Mouse (Mus musculus): ENCODE data around the gene Uxs1. TPM values are rescaled to one million over a fixed set of nuclear protein-coding genes. Genes with fewer than 3 reads are reported as not detected.

Gene Uxs1
- polyA plus RNA-seq, 1 experiment from 2014 or later, result 17.7 TPM

DNA sequence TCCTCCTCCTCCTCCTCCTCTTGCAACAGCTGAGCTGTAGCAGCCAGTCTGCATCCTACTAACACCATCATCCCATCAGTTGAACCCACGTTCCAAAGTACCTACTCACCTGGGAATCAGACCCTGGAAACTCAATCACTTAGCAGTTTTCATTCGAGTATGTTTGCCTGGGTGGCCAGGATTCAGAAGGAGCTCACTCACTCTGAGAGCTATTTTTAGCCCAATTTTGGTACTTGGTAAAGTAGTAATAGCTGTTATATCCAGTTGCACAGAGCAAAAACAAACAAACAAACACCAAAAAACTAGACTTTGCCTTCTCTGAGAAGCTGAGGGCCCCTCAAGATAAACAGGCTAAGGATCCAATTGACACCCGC is 985 bp downstream of the Uxs1 start:
- H3K4me1 ChIP-seq, result peaks cover 39% of the 10 kb centered on the region
- H3K9ac ChIP-seq (replicated peaks), result peak overlapping the region; percentile 86
- no peak for ATAC-seq (replicated peaks)
- no peaks in the 10 kb centered on the region for H3K36me3 ChIP-seq
- peak overlapping the region; percentile 96 for H3K27ac ChIP-seq (replicated peaks)
- no peaks in the 10 kb centered on the region for H3K9me3 ChIP-seq
- no peaks in the 10 kb centered on the region for H3K27me3 ChIP-seq
- H3K4me2 ChIP-seq (replicated peaks), result peak overlapping the region; percentile 93
- peak overlapping the region; percentile 94 for H3K4me3 ChIP-seq
- WGBS, result 0% methylated on average over 3 of the region's 3 CpGs

DNA sequence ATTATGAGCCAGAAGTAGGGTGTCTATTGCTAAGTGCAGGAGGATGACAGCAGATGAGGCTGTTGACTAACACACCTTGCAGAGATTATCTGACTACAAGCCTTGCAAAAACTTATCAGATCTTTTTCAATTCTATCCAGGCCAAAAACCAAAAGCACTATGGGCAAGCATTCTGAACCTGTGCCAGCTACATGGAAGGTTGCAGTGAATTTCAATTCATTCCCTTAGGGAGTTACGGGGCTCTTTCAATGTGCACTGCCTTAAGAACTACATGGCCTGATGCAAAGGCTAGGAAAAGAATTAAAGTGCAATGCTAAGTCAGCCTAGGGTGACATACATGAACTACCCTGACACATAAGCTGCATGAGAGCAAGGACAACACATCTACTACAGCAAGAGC is 4.2 kb downstream of the Uxs1 start:
- WGBS, result 53% methylated on average over 1 of the region's 1 CpGs
- no peaks in the 10 kb centered on the region for H3K27me3 ChIP-seq

DNA sequence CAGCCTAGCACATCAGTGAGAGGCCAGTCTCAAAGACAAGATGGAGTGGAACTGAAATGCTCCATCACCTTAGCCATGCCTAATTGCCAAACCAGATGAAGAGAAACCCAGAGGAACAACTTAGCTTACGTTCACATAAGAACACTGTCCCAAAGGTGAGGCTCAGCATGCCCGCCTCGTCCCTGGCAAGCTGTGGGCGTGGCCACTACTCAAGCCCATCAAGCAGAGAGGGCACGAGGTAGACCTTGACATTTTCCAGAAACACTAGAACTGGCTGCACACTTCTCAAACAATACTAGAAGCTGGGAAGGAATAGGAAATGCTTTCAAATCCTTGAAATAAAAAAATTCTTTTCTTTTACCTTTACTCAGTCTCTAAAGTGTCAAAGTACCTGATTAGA is 5.0 kb downstream of the Uxs1 start:
- no peaks in the 10 kb centered on the region for H3K27me3 ChIP-seq
- H3K4me3 ChIP-seq, result no peak overlapping the region
- no peak overlapping the region for H3K27ac ChIP-seq (replicated peaks)
- H3K9me3 ChIP-seq, result no peaks in the 10 kb centered on the region
- 79% methylated on average over 5 of the region's 5 CpGs for WGBS
- peaks cover 40% of the 10 kb centered on the region for H3K4me1 ChIP-seq
- no peak overlapping the region for H3K4me2 ChIP-seq (replicated peaks)
- ATAC-seq (replicated peaks), result no peak
- H3K9ac ChIP-seq (replicated peaks), result no peak overlapping the region
- H3K36me3 ChIP-seq, result no peaks in the 10 kb centered on the region

More for the DNA sequence above, 4.2 kb downstream of the Uxs1 start:
- no peak overlapping the region for H3K4me2 ChIP-seq (replicated peaks)
- no peaks in the 10 kb centered on the region for H3K36me3 ChIP-seq
- peaks cover 44% of the 10 kb centered on the region for H3K4me1 ChIP-seq
- no peak overlapping the region for H3K4me3 ChIP-seq
- no peak overlapping the region for H3K27ac ChIP-seq (replicated peaks)
- no peaks in the 10 kb centered on the region for H3K9me3 ChIP-seq
- ATAC-seq (replicated peaks), result no peak
- no peak overlapping the region for H3K9ac ChIP-seq (replicated peaks)

DNA sequence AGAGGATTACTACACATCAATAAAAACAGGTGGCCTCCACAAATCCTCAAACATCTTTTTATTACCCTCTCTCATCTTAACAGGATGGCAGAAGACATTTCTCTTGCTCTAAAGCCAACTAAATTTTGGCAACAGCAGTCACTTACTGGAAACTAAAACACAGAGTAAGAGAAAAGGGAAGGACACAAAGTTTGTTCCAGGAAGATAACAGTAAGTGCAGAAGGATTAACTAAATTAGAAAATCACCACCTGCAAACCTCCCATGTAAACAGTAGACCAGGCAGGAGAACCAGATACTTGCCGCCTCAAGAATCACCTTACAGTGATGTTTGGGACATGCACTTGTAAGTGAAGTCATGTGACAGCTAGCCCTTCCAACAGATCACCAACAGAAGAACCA is 5.8 kb downstream of the Uxs1 start:
- Histone ChIP-seq H3K4me2 (replicated peaks) (no peak overlapping the region), H3K4me3 (no peak overlapping the region), H3K27me3 (no peaks in the 10 kb centered on the region), H3K36me3 (no peaks in the 10 kb centered on the region), H3K4me1 (peaks cover 37% of the 10 kb centered on the region), H3K9me3 (no peaks in the 10 kb centered on the region), H3K9ac (replicated peaks) (no peak overlapping the region), H3K27ac (replicated peaks) (no peak overlapping the region)
- WGBS, result 92% methylated on average over 1 of the region's 1 CpGs
- ATAC-seq (replicated peaks), result no peak

DNA sequence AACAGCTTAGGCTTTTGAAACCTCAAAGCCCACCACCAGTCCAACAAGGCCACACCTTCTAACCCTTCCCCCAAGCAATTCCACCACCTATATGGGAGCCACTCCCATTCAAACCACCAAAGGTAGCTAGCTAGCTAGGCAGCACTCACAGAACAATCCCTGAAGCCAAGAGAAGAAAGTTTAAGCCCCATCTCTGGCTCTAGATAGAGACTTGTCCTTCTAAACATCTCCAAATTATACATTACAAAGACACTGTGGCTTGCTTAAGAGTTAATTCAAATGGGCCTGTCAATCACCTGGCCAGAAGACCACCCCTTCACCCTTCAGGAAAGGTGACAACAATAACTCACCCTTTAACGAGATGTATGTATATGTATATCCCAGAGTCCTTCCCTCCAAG is 7.0 kb downstream of the Uxs1 start:
- peaks cover 26% of the 10 kb centered on the region for H3K4me1 ChIP-seq
- H3K9me3 ChIP-seq, result no peaks in the 10 kb centered on the region
- no peaks in the 10 kb centered on the region for H3K27me3 ChIP-seq
- no peaks in the 10 kb centered on the region for H3K36me3 ChIP-seq
- no peak for ATAC-seq (replicated peaks)
- H3K9ac ChIP-seq (replicated peaks), result no peak overlapping the region
- H3K4me3 ChIP-seq, result no peak overlapping the region
- 30% methylated on average over 1 of the region's 1 CpGs for WGBS
- H3K4me2 ChIP-seq (replicated peaks), result no peak overlapping the region
- no peak overlapping the region for H3K27ac ChIP-seq (replicated peaks)

DNA sequence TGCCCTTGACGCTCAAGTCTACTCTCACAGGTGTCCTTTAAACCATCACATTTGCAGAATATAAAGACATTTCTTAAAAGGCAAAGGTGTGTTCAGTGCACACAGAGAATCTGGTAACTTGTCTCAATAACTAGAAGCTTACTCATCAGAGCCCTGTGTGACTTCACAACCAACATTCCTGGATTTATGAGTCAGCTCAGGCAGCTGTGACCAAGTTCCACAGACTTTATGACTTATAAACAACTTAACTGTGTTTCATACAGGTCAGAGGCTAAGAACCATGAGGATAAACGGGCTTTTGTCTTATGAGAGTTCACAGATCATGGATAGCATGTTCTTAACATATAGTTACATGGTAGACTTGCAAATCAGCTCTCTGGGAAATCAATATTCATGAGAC is 8.5 kb downstream of the Uxs1 start:
- no peak for ATAC-seq (replicated peaks)
- H3K9ac ChIP-seq (replicated peaks), result no peak overlapping the region
- H3K27ac ChIP-seq (replicated peaks), result no peak overlapping the region
- H3K27me3 ChIP-seq, result no peaks in the 10 kb centered on the region
- H3K4me2 ChIP-seq (replicated peaks), result no peak overlapping the region
- H3K4me3 ChIP-seq, result no peak overlapping the region
- no peaks in the 10 kb centered on the region for H3K36me3 ChIP-seq
- H3K4me1 ChIP-seq, result peaks cover 17% of the 10 kb centered on the region
- WGBS, result 92% methylated on average over 2 of the region's 2 CpGs
- H3K9me3 ChIP-seq, result no peaks in the 10 kb centered on the region

DNA sequence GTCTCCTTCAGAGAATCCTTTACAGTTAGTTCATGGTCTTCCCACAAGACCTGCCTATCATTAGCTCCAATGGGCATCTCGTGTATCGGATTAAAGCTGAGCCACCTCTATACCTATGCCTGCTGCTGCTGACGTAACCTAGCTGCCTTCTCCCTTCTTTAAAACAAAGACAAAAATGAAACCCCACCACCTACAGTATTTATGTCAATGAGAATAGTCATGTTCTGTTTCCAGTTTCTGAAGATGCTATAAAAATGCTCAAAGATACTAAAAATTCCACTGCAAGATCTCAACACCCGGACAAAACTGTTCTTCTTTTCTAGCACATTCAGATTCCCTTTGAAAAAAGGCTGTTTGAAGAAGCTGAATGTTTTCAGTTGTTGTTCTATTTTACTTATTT is 9.2 kb downstream of the Uxs1 start:
- no peak for ATAC-seq (replicated peaks)
- Histone ChIP-seq H3K9me3 (no peaks in the 10 kb centered on the region), H3K9ac (replicated peaks) (no peak overlapping the region), H3K4me3 (no peak overlapping the region), H3K4me1 (peaks cover 14% of the 10 kb centered on the region), H3K27ac (replicated peaks) (no peak overlapping the region), H3K36me3 (no peaks in the 10 kb centered on the region), H3K4me2 (replicated peaks) (no peak overlapping the region), H3K27me3 (no peaks in the 10 kb centered on the region)
- WGBS, result 88% methylated on average over 4 of the region's 4 CpGs

DNA sequence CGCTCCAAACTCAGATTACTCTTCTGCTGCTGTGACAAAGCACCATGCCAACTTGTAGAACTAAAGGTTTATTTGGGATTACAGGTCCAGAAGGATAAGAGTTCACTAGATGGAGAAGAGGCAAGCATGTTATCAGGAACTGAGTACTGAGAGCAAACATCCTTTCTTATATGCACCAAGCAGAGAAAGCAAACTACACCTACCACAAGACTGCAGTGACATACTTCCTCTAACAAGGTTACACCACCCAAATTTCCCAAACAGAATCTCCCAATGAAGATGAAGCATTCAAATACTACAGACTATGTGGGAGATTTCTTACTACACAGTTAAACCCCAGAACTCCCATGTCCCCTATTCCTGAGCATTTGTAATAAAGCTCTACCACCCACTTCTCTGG is 15.8 kb downstream of the Uxs1 start:
- no peaks in the 10 kb centered on the region for H3K9me3 ChIP-seq

DNA sequence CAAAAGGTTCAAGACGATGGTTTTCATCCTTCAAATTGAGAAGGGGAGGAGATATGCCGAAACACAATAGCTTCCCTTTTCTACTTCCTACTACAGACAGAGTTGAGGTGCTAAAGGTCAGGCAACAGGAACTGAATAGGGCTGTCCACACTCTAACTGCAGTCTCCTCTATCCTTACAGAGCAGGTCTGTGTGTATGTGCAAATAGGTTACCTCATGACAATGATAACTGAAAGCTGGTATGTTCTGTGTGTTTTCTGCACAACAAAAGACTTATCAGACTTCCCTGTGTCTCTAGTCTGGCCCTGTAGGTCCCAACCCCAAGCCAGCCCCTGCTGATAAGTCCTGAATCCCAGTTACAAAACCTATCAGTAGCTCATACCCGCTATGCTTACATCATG is 16.5 kb downstream of the Uxs1 start:
- H3K36me3 ChIP-seq, result no peaks in the 10 kb centered on the region
- no peak for ATAC-seq (replicated peaks)
- WGBS, result 83% methylated on average over 3 of the region's 3 CpGs
- no peaks in the 10 kb centered on the region for H3K4me1 ChIP-seq
- no peak overlapping the region for H3K4me3 ChIP-seq
- H3K9me3 ChIP-seq, result no peaks in the 10 kb centered on the region
- H3K27ac ChIP-seq (replicated peaks), result no peak overlapping the region
- no peaks in the 10 kb centered on the region for H3K27me3 ChIP-seq
- no peak overlapping the region for H3K9ac ChIP-seq (replicated peaks)
- no peak overlapping the region for H3K4me2 ChIP-seq (replicated peaks)

More for the DNA sequence above, 15.8 kb downstream of the Uxs1 start:
- Histone ChIP-seq H3K4me2 (replicated peaks) (no peak overlapping the region), H3K9ac (replicated peaks) (no peak overlapping the region), H3K27ac (replicated peaks) (no peak overlapping the region), H3K27me3 (no peaks in the 10 kb centered on the region), H3K4me3 (no peak overlapping the region), H3K36me3 (no peaks in the 10 kb centered on the region), H3K4me1 (no peaks in the 10 kb centered on the region)
- ATAC-seq (replicated peaks), result no peak
- WGBS, result 96% methylated on average over 1 of the region's 1 CpGs

DNA sequence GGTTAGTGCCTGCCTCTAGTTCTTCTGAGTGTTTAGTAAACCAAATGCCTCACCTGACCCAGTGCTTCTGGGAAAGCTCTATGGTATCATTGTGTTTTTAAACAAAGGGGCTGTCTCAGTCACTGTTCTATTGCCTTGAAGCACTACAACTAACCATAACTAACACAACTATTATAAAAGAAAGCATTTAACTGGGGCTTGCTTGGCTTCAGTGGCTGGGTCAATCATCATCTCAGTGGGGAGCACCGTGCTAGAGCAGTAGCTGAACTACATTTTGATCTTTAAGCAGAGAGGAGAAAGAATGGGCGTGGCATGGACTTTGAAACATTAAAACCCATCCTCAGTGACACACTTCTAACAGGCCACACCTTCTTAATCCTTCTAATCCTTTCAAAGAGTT is 18.2 kb downstream of the Uxs1 start:
- no peak overlapping the region for H3K4me3 ChIP-seq
- WGBS, result 88% methylated on average over 2 of the region's 2 CpGs
- no peaks in the 10 kb centered on the region for H3K4me1 ChIP-seq
- no peak overlapping the region for H3K27ac ChIP-seq (replicated peaks)
- H3K9me3 ChIP-seq, result no peaks in the 10 kb centered on the region
- H3K9ac ChIP-seq (replicated peaks), result no peak overlapping the region
- ATAC-seq (replicated peaks), result no peak
- no peak overlapping the region for H3K4me2 ChIP-seq (replicated peaks)
- H3K27me3 ChIP-seq, result no peaks in the 10 kb centered on the region
- H3K36me3 ChIP-seq, result no peaks in the 10 kb centered on the region; the same call in 1 of the 2 replicates

DNA sequence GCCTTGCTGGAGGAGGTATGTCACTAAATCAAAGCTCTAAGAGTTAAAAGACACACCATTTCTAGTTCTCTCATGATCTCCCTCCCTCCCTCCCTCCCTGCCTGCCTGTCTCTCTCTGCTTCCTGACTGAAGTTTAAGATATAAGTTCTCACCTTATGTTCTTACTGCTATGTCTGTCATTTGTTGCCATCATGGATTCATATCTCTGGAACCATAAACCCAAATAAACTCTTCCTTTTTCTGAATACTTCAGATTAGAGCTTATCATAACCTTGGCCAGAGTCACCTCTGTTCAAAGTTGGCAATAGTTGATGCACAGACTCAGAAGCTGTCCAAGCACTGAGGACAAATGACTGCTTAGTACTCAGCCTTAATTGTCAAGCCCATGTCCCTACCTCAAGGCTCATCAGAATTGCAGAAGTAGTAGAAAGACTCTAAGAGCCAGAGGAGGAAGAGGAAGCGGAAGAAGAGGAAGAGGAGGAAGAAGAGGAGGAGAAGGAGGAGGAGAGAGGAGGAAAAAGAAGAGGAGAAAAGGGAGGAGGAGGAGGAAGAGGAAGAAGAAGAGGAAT is 23.6 kb downstream of the Uxs1 start:
- Histone ChIP-seq H3K4me3 (no peak overlapping the region), H3K27ac (replicated peaks) (no peak overlapping the region), H3K27me3 (no peaks in the 10 kb centered on the region), H3K4me1 (no peaks in the 10 kb centered on the region), H3K9ac (replicated peaks) (no peak overlapping the region), H3K9me3 (no peaks in the 10 kb centered on the region), H3K36me3 (peaks cover 21% of the 10 kb centered on the region), H3K4me2 (replicated peaks) (no peak overlapping the region)
- no peak for ATAC-seq (replicated peaks)
- 95% methylated on average over 1 of the region's 1 CpGs for WGBS

DNA sequence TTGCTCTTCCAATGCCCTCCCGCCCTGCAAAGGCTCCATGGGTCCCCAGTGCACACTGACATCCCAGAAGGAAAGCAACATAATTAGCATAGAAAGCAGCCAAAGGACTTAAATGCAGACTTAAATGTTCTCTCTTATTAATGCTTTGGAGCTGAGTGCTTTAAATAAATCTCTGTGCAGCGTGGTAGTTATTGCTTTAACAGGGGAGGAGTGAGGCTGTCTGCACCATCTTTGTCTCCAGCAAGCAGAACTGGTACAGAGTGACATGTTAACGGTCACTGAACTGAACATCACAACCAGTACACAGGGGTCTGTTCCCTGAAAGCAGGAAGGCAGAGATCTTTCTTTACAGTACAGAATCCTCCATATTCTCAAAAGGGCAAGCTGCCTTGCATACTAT is 29.6 kb downstream of the Uxs1 start:
- H3K36me3 ChIP-seq, result peaks cover 24% of the 10 kb centered on the region
- no peak overlapping the region for H3K4me2 ChIP-seq (replicated peaks)
- H3K27me3 ChIP-seq, result no peaks in the 10 kb centered on the region
- no peak for ATAC-seq (replicated peaks)
- H3K9me3 ChIP-seq, result no peaks in the 10 kb centered on the region
- 67% methylated on average over 3 of the region's 3 CpGs for WGBS
- no peaks in the 10 kb centered on the region for H3K4me1 ChIP-seq
- no peak overlapping the region for H3K9ac ChIP-seq (replicated peaks)
- H3K27ac ChIP-seq (replicated peaks), result no peak overlapping the region
- no peak overlapping the region for H3K4me3 ChIP-seq

DNA sequence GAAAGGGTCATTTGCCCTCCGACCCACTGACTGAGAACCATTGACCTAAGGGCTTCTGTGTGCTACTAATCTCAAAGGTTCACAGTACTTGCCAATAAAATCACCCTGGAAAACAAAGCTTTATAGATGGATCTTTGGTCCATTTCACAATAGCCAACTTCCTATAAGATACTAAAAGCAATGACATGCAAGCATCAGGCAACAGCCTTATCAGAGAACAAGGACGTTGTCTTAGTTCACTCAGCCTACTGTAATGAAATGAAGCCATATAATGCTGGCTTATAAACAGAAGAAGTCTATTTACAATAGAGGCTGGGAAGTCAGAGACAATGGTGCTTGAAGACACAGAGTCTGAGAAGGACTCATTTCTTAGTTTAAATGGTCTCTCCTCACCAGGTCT is 37.8 kb downstream of the Uxs1 start:
- ATAC-seq (replicated peaks), result no peak
- Histone ChIP-seq H3K36me3 (no peaks in the 10 kb centered on the region), H3K27ac (replicated peaks) (no peak overlapping the region), H3K9ac (replicated peaks) (no peak overlapping the region), H3K4me3 (no peak overlapping the region), H3K4me1 (no peaks in the 10 kb centered on the region), H3K4me2 (replicated peaks) (no peak overlapping the region), H3K9me3 (no peaks in the 10 kb centered on the region), H3K27me3 (no peaks in the 10 kb centered on the region)
- WGBS, result 88% methylated on average over 2 of the region's 2 CpGs
